Mouse (Mus musculus) stomach, embryonic 14.5 days (tissue): ENCODE results near the gene Tcf7l2. TPM values are rescaled to one million over a fixed set of nuclear protein-coding genes. Genes with fewer than 3 reads are reported as not detected.

Experiments used
- ATAC-seq: fragments of 200-750 bp; cut with Nextera tagmentation; 2 replicates; pipeline ENCODE4 v1.8.0; 2017; ENCODE audit warnings: low read depth, moderate TSS enrichment; ENCODE audit not compliant: insufficient number of reproducible peaks, insufficient read depth, low FRiP score
- H3K27ac ChIP-seq: fragments of 300-500 bp; sonication (generic); 2 replicates; pipeline ENCODE4 v1.5.1; 2014; ENCODE audit warnings: mild to moderate bottlenecking, low read length, moderate library complexity, mixed read lengths
- H3K27me3 ChIP-seq: fragments of 300-500 bp; sonication (generic); 2 replicates; pipeline ENCODE4 v1.6.1; 2014; ENCODE audit warnings: low read length, control low read depth, mixed read lengths; ENCODE audit not compliant: control insufficient read depth, insufficient read depth
- H3K36me3 ChIP-seq: fragments of 300-500 bp; sonication (generic); 2 replicates; pipeline ENCODE4 v1.6.1; 2014; ENCODE audit warnings: mild to moderate bottlenecking, control low read depth, low read length, moderate library complexity, mixed read lengths; ENCODE audit not compliant: control insufficient read depth, insufficient read depth
- H3K4me1 ChIP-seq: fragments of 300-500 bp; sonication (generic); 2 replicates; pipeline ENCODE4 v1.6.1; 2014; ENCODE audit warnings: low read length, control low read depth, mixed read lengths; ENCODE audit not compliant: control insufficient read depth, insufficient read depth
- H3K4me2 ChIP-seq: fragments of 300-500 bp; sonication (generic); replicated peaks from 2 replicates; pipeline ENCODE4 v1.6.1; 2014; ENCODE audit warnings: low read depth, low read length, control low read depth
- H3K4me3 ChIP-seq: fragments of 300-500 bp; sonication (generic); 2 replicates; pipeline ENCODE4 v1.5.1; 2014; ENCODE audit warnings: low read depth, low read length, control low read depth
- H3K9ac ChIP-seq: fragments of 300-500 bp; sonication (generic); replicated peaks from 2 replicates; pipeline ENCODE4 v1.6.1; 2014; ENCODE audit warnings: low read depth, mild to moderate bottlenecking, control low read depth, low read length, moderate library complexity, mixed read lengths
- H3K9me3 ChIP-seq: fragments of 300-500 bp; sonication (generic); 2 replicates; pipeline ENCODE4 v1.6.1; 2016; ENCODE audit warnings: low read depth, low read length, control low read depth; ENCODE audit not compliant: control insufficient read depth
- WGBS: fragments of 180-500 bp; shearing (Covaris S2); extraction: QIAGEN DNeasy Blood & Tissue Kit; methylation state at CpG from one replicate; pipeline ENCODE4 v1.1.7; 2014; 5-methylcytosine and 5-hydroxymethylcytosine counted together
- polyA plus RNA-seq: library from polyadenylated mRNA; unstranded; fragments of >200 nt; fragmentation: Nextera tagmentation; extraction: Ambion mirVana; gene quantifications from 2 replicates; pipeline ENCODE4 v1.2.1, GENCODE M21; 2014

Gene Tcf7l2
- polyA plus RNA-seq, 1 experiment from 2014 or later: 151 TPM

GRCm38 (mm10) chr19:55815010-55815790 is 73.6 kb downstream of the Tcf7l2 start:
- H3K4me2 ChIP-seq: no peak overlapping the region
- no peak for ATAC-seq
- no peak overlapping the region for H3K9ac ChIP-seq

GRCm38 (mm10) chr19:55816974-55817373 is 75.4 kb downstream of the Tcf7l2 start:
- 66% methylated on average over 7 of the region's 7 CpGs for WGBS
- Histone ChIP-seq H3K27ac (no peak overlapping the region), H3K27me3 (no peaks in the 10 kb centered on the region), H3K4me2 (no peak overlapping the region), H3K36me3 (peaks cover 23% of the 10 kb centered on the region), H3K9me3 (no peaks in the 10 kb centered on the region), H3K4me3 (no peak overlapping the region), H3K4me1 (peaks cover 7% of the 10 kb centered on the region; the same call in 1 of the 2 replicates), H3K9ac (no peak overlapping the region)
- ATAC-seq: no peak

More at GRCm38 (mm10) chr19:55815010-55815790, 73.6 kb downstream of the Tcf7l2 start:
- Histone ChIP-seq H3K27ac (no peak overlapping the region), H3K9me3 (no peaks in the 10 kb centered on the region), H3K27me3 (no peaks in the 10 kb centered on the region), H3K4me1 (peaks cover 7% of the 10 kb centered on the region; the same call in 1 of the 2 replicates), H3K36me3 (peaks cover 15% of the 10 kb centered on the region), H3K4me3 (no peak overlapping the region)
- 53% methylated on average over 15 of the region's 15 CpGs for WGBS

DNA sequence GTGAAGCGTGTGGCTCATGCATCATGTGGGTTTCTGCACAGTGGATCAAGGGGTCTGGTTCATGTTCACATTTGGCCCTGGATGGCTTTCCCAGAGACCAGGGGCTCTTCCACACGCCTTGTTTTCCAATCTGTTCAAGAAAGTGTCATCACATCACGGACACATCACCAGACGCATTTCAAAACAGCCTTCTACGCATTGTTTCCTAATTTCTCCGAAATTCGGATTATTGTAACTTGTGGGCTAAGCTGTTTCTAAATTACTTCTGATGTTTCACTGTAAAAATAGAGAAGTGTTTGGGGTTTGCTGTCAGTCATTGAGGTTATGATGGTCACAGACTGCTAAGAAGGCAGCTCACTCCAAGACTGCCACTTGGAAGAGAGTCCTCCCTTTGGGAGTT is 78.6 kb downstream of the Tcf7l2 start:
- Histone ChIP-seq H3K4me3 (no peak overlapping the region), H3K4me1 (peaks cover 5% of the 10 kb centered on the region; the same call in 1 of the 2 replicates), H3K9ac (no peak overlapping the region), H3K4me2 (no peak overlapping the region), H3K27me3 (no peaks in the 10 kb centered on the region), H3K27ac (no peak overlapping the region), H3K36me3 (peaks cover 23% of the 10 kb centered on the region), H3K9me3 (no peaks in the 10 kb centered on the region)
- ATAC-seq: no peak
- 84% methylated on average over 7 of the region's 7 CpGs for whole genome bisulfite sequencing

DNA sequence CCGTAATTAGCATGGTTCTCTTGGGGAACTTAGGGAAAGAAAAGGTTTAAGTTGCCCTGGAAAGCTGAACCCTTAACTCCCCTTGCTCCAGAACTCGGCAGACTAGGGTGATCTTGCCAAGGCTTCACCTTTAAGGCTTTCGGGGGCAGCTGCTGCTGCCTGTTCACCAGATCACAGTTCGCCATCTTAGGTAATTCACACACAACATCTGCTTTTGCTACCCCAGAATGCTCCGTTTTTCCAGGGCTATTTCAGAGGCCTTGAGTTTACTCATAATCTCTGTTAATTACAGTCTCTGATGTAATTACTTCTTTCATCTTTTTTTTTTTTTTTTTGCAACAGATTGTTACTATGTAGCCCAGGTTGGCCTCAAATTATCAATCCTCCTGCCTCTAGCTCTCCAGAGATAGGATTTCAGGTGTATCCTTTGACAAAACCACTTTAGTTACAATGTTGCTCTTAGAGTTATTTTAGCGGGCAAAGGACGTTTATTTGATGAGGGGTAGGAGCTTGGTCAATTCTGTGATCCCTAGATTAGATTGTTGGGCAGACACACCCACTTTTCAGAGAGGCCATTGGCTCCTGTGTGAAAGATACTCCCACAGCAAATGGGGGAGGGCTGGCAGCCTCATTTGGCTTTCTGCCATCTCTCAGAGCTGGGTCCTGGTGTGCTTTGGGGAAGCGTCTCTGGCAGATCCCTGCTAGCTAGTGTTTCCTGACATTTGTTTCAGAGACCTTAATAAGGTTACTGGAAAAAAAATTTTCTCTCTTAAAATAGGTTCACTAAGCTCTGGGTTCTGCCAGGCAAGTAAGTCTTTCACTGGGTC is 83.6 kb downstream of the Tcf7l2 start:
- ATAC-seq: peak; percentile 73; the same call in 1 of the 2 replicates
- no peak overlapping the region for H3K9ac ChIP-seq
- peaks cover 12% of the 10 kb centered on the region; the same call in 1 of the 2 replicates for H3K36me3 ChIP-seq
- no peak overlapping the region for H3K27ac ChIP-seq
- no peak overlapping the region for H3K4me3 ChIP-seq
- no peaks in the 10 kb centered on the region for H3K9me3 ChIP-seq
- H3K4me1 ChIP-seq: peaks cover 17% of the 10 kb centered on the region
- WGBS: 44% methylated on average over 8 of the region's 8 CpGs
- H3K4me2 ChIP-seq: no peak overlapping the region
- H3K27me3 ChIP-seq: no peaks in the 10 kb centered on the region

DNA sequence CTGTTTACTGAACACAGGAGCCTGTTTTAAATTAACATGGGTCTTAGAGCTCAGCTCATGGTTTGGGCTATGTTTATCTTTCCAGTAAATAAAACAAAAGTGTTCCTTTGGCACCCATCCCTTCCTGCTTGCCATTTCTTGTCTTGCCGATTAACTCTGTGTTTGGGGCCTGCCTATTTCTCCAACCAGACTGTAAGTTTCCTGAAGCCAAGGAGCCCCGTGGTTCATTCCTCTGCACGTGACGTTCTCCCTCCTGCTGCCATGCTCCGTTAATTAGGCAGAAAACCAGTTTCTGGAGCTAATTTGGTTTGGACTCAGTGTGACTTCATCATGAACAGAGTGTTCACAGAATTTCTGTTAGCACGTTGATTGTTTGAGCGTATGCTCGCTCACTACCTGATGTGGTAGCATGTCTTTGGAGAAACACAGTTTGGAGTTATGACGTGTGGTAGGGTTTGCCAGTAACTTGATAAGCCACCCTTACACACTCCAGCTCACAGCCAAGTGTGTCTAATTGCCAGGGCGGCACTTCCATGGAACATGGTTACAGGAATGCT is 84.4 kb downstream of the Tcf7l2 start:
- Histone ChIP-seq H3K9me3 (no peaks in the 10 kb centered on the region), H3K9ac (no peak overlapping the region), H3K4me3 (no peak overlapping the region), H3K4me1 (peaks cover 17% of the 10 kb centered on the region), H3K36me3 (peaks cover 10% of the 10 kb centered on the region; the same call in 1 of the 2 replicates), H3K27ac (no peak overlapping the region), H3K4me2 (no peak overlapping the region), H3K27me3 (no peaks in the 10 kb centered on the region)
- WGBS: 78% methylated on average over 10 of the region's 10 CpGs
- ATAC-seq: no peak

DNA sequence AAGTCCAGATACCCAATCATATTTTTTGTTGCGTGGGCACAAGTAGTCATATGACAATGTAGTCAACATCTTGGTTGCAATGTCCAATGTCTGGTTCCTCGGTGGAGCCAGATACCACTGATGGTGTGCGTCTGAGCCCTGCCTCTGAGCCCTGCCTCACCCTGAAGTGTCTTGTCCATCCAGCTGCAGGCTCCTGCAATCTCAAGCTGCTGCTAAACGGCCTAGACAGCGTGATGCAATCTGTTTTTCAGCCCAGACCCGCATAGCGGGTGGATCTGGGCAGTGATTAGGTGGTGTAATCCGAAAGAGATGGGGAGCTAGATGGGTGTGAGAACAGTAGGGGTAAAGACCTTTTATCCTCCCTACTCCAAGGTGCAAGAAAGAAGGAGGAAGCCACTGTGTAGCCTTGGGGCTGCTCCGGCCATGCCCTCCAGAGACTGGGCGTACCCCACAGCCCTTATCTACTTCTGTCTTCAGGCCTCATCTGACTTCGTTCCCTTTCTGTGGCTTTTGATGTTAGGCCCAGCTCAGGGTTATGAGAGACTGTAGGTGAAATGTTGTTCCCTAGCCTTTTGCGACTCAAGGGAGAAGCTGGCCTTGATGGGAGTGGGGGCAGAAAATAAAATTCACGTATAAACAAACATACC is 86.1 kb downstream of the Tcf7l2 start:
- no peak overlapping the region for H3K9ac ChIP-seq
- H3K27ac ChIP-seq: no peak overlapping the region
- peaks cover 17% of the 10 kb centered on the region for H3K4me1 ChIP-seq
- ATAC-seq: no peak
- no peaks in the 10 kb centered on the region for H3K27me3 ChIP-seq
- no peaks in the 10 kb centered on the region for H3K9me3 ChIP-seq
- H3K36me3 ChIP-seq: 0 out of 2 replicates have a peak, but pooled peaks cover 4% of the 10 kb centered on the region
- no peak overlapping the region for H3K4me3 ChIP-seq
- 75% methylated on average over 13 of the region's 13 CpGs for WGBS
- H3K4me2 ChIP-seq: no peak overlapping the region

DNA sequence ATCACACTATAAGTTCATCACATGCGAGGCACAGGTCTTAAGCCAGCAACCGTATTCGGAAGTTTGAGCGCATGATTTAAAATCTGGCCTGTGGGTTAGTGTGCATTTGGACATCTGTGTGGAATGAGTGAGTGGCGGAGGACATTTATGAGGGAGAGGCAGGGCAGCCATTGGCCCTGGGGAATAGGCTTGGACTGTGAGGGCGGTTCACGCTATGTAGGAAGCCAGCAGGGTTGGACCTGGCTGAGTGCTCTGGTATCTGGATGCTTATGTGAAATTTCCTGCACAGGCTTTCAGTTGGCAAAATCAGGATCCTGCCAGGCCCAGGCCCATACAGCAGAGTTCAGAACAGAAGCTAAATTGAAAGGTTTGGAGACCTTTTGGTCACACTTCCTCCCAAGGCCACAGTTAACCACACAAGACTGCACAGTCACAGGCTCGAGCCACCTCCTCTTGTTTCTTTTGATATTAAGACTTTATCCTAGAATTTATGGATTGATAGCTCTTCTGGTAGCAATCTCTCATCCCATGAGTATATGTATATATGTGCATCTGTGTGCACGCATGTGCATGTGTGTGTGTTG is 89.4 kb downstream of the Tcf7l2 start:
- no peak for ATAC-seq
- H3K4me1 ChIP-seq: peaks cover 4% of the 10 kb centered on the region; the same call in 1 of the 2 replicates
- H3K4me2 ChIP-seq: no peak overlapping the region
- no peak overlapping the region for H3K27ac ChIP-seq
- H3K9ac ChIP-seq: no peak overlapping the region
- H3K36me3 ChIP-seq: peaks cover 4% of the 10 kb centered on the region; the same call in 1 of the 2 replicates
- 88% methylated on average over 9 of the region's 9 CpGs for WGBS
- H3K9me3 ChIP-seq: no peaks in the 10 kb centered on the region
- no peak overlapping the region for H3K4me3 ChIP-seq
- no peaks in the 10 kb centered on the region for H3K27me3 ChIP-seq
